Comparison of ENCODE assay signal across 27 mouse cellular contexts in the genomic region with DNA sequence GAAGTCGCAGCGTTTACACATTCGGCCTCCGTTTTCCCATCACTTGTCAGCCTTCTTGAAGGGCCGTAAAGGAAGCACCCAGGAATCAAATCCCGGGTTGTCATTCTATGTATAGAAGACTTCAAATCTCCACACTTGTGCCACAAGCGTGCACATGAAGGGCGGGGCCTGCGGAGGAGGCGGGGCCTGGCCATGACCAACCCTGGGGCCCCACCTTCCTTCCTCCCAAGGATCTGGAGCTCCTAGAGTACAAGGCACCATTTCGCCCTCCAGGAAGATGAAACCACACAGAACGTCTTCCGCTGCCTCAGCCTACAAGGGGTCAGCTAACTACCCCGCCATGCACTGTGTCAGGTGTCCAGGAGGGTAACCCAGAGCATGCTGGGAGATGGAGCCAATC. TPM values are rescaled to one million over a fixed set of nuclear protein-coding genes. Genes with fewer than 3 reads are reported as not detected.
DNase-seq lines count a peak whose midpoint lies in the region; ATAC-seq and TF ChIP-seq lines count a peak whose summit lies in the region.
"Had no signal": no experiment of that assay in that cellular context is flagged by ENCODE, and none has a peak within 500 bp of the region (broad histone marks: within the 10 kb centered on the region; RNA-seq: fewer than 3 reads in every experiment).

No protein-coding gene starts in this region.

- no peaks in the 10 kb centered on the region for H3K27me3 ChIP-seq in liver, embryonic 13.5 days
- H3K27me3 ChIP-seq in stomach, postnatal 0 days (ENCODE audit: control insufficient read depth, insufficient read depth, low read length) = no peaks in the 10 kb centered on the region
- H3K27me3 ChIP-seq: heart, embryonic 15.5 days; limb, embryonic 15.5 days had no signal

- peaks cover 38% of the 10 kb centered on the region for H3K36me3 ChIP-seq in liver, embryonic 13.5 days
- no peaks in the 10 kb centered on the region; the same call in 1 of the 2 replicates for H3K36me3 ChIP-seq in stomach, postnatal 0 days (ENCODE audit: control insufficient read depth, insufficient read depth, low read length)
- H3K36me3 ChIP-seq: forebrain, embryonic 12.5 days had no signal

- no peaks in the 10 kb centered on the region for H3K9me3 ChIP-seq in liver, embryonic 13.5 days (replicated peaks)
- H3K9me3 ChIP-seq in stomach, postnatal 0 days (ENCODE audit: control insufficient read depth, low read length) = no peaks in the 10 kb centered on the region
- H3K9me3 ChIP-seq: forebrain, embryonic 12.5 days; heart, embryonic 15.5 days; limb, embryonic 15.5 days had no signal

- no peak for ATAC-seq in liver, embryonic 13.5 days (ENCODE audit: low read depth)
- ATAC-seq in stomach, postnatal 0 days (ENCODE audit: low FRiP score, low TSS enrichment) = no peak
- ATAC-seq: activated CD4-positive, CD25-positive, alpha-beta regulatory T cell, adult 4 months; hindbrain, embryonic 16.5 days; intestine, embryonic 16.5 days had no signal

- TF ChIP-seq EP300 in stomach, postnatal 0 days (optimal IDR thresholded peaks at IDR 0.05) = no peak

- peak; percentile 49 for DNase-seq in testis, postnatal 10 days (ENCODE audit: low spot score)
- no peak for DNase-seq in testis, postnatal 14 days (ENCODE audit: low spot score)
- peak; percentile 47 for DNase-seq in c-Kit-positive CD71-positive TER-119-positive erythroid progenitor cells, embryonic 14.5 days (ENCODE audit: low spot score)
- peak; percentile 53 for DNase-seq in liver, embryonic 13.5 days
- DNase-seq in cerebellum, postnatal 4 days (ENCODE audit: low spot score in 2 of 2) = no peak
- no peak for DNase-seq in frontal cortex, postnatal 14 days (ENCODE audit: low spot score in 2 of 2)
- no peak for DNase-seq in stomach, postnatal 0 days (ENCODE audit: low spot score)
- DNase-seq: adrenal gland, postnatal 10 days; cerebellum, postnatal 14 days; embryo, embryonic 11 days; gastrocnemius, postnatal 25 days; heart, adult 2 months; heart, postnatal 4 days; lung, postnatal 10 days; right cerebral cortex, postnatal 25 days had no signal

- no peak for TF ChIP-seq CTCF in stomach, postnatal 0 days (IDR thresholded peaks at IDR 0.05; ENCODE audit: low read depth)

- H3K27ac ChIP-seq in liver, embryonic 13.5 days = 0 out of 2 replicates have a peak overlapping the region, but pooled peaks have one; percentile 30
- no peak overlapping the region for H3K27ac ChIP-seq in stomach, postnatal 0 days (replicated peaks)
- H3K27ac ChIP-seq: forebrain, embryonic 12.5 days; heart, adult 2 months; heart, embryonic 15.5 days; limb, embryonic 15.5 days had no signal

- WGBS in liver, embryonic 13.5 days (ENCODE audit: insufficient replicate concordance) = 45% methylated on average over 14 of the region's 14 CpGs
- 79% methylated on average over 14 of the region's 14 CpGs for WGBS in stomach, postnatal 0 days

- H3K4me3 ChIP-seq in liver, embryonic 13.5 days (replicated peaks) = peak overlapping the region; percentile 31
- no peak overlapping the region for H3K4me3 ChIP-seq in stomach, postnatal 0 days (ENCODE audit: low read depth, low read length)
- H3K4me3 ChIP-seq: forebrain, embryonic 12.5 days; heart, adult 2 months; heart, embryonic 15.5 days; limb, embryonic 15.5 days had no signal

- H3K9ac ChIP-seq in liver, embryonic 13.5 days = peak overlapping the region; percentile 41; the same call in 1 of the 2 replicates
- H3K9ac ChIP-seq in stomach, postnatal 0 days (ENCODE audit: low read length) = no peak overlapping the region
- H3K9ac ChIP-seq: forebrain, embryonic 12.5 days; heart, embryonic 15.5 days; limb, embryonic 15.5 days had no signal

- H3K4me2 ChIP-seq in liver, embryonic 13.5 days = peak overlapping the region; percentile 65
- H3K4me2 ChIP-seq in stomach, postnatal 0 days (replicated peaks; ENCODE audit: low read depth) = no peak overlapping the region
- H3K4me2 ChIP-seq: forebrain, embryonic 12.5 days; heart, embryonic 15.5 days; limb, embryonic 15.5 days had no signal

- peaks cover 70% of the 10 kb centered on the region for H3K4me1 ChIP-seq in liver, embryonic 13.5 days (replicated peaks)
- H3K4me1 ChIP-seq in stomach, postnatal 0 days (replicated peaks; ENCODE audit: control insufficient read depth, insufficient read depth) = peaks cover 2% of the 10 kb centered on the region; the same call in 1 of the 2 replicates

RNA-seq across cellular contexts. Expression of gene Slc12a4, which starts 4.8 kb away (rescaled TPM):
- polyA plus RNA-seq in liver, embryonic 13.5 days (2015; fragmentation: Nextera tagmentation; extraction: Ambion mirVana) = 12.6 and 13.1 TPM in 2 replicates
- polyA plus RNA-seq in stomach, postnatal 0 days (2015; fragmentation: Nextera tagmentation; extraction: Ambion mirVana) = 12.8 and 14.1 TPM in 2 replicates

RNA-seq across cellular contexts. Expression of gene Lcat, which starts 17.9 kb away (rescaled TPM):
- 31.2 and 33.1 TPM in 2 replicates for polyA plus RNA-seq in liver, embryonic 13.5 days (2015; fragmentation: Nextera tagmentation; extraction: Ambion mirVana)
- 0.75 and 0.77 TPM in 2 replicates for polyA plus RNA-seq in stomach, postnatal 0 days (2015; fragmentation: Nextera tagmentation; extraction: Ambion mirVana)

RNA-seq across cellular contexts. Expression of gene Dpep3, which starts 18.1 kb away (rescaled TPM):
- not detected in 2 replicates for polyA plus RNA-seq in liver, embryonic 13.5 days (2015; fragmentation: Nextera tagmentation; extraction: Ambion mirVana)
- not detected in 2 replicates for polyA plus RNA-seq in stomach, postnatal 0 days (2015; fragmentation: Nextera tagmentation; extraction: Ambion mirVana)
- polyA plus RNA-seq: activated CD4-positive, CD25-positive, alpha-beta regulatory T cell, adult 4 months; embryonic facial prominence, embryonic 14.5 days; forebrain, embryonic 12.5 days; frontal cortex, adult 2 months; heart, embryonic 15.5 days; hindbrain, embryonic 16.5 days; intestine, embryonic 16.5 days; kidney, embryonic 14.5 days; limb, embryonic 15.5 days; midbrain, postnatal 0 days; stomach, embryonic 14.5 days; thymus, postnatal 0 days had no signal

RNA-seq across cellular contexts. Expression of gene Psmb10, which starts 22.9 kb away (rescaled TPM):
- polyA plus RNA-seq in liver, embryonic 13.5 days (2015; fragmentation: Nextera tagmentation; extraction: Ambion mirVana) = 68.9 and 81.6 TPM in 2 replicates
- 65.9 and 68.0 TPM in 2 replicates for polyA plus RNA-seq in stomach, postnatal 0 days (2015; fragmentation: Nextera tagmentation; extraction: Ambion mirVana)

RNA-seq across cellular contexts. Expression of gene Ctrl, which starts 27.4 kb away (rescaled TPM):
- polyA plus RNA-seq in liver, embryonic 13.5 days (2015; fragmentation: Nextera tagmentation; extraction: Ambion mirVana) = 0.35 and 0.60 TPM in 2 replicates
- 0.22 and 0.85 TPM in 2 replicates for polyA plus RNA-seq in stomach, postnatal 0 days (2015; fragmentation: Nextera tagmentation; extraction: Ambion mirVana)

Comparison
In these comparisons a context has a peak if more than half of its experiments do, and no peak if none do; other contexts are left out.
1. DNase-seq: peak in testis, postnatal 10 days (single experiment), c-Kit-positive CD71-positive TER-119-positive erythroid progenitor cells, embryonic 14.5 days (single experiment) and liver, embryonic 13.5 days (single experiment); none in testis, postnatal 14 days (single experiment), cerebellum, postnatal 4 days (0 of 2), frontal cortex, postnatal 14 days (0 of 2) and stomach, postnatal 0 days (single experiment).
2. RNA of gene Lcat, which starts 17.9 kb away (polyA plus RNA-seq): 31.2 to 33.1 TPM in liver, embryonic 13.5 days; 0.75 to 0.77 TPM in stomach, postnatal 0 days; every median in the first group is over 10 times any median in the second.